Mouse (Mus musculus): Measurements from ENCODE around the gene Acot6.
"Not testable (repeated sequence)": the region's sequence is repeated elsewhere in the genome, so short reads cannot be mapped to it uniquely, and the experiment has no call there.

DNA sequence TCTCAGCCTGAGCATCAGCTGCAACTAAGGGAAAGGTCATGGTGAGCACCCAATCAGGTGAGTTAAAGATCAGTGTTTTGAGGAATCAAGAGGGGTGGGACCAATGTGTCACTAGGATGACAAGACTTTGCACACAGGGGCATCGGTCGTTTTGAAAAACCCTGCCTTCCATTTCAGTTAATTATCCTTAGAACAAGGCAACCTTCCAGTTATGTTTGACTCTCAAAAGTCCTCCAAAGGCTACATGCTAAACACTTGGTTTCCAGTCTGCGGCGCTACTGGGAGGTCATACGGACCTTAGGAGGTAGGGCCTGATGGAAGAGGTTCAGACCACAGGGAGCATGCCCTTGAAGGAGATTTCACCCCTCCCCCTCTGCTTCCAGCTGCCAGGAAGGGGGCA lies 49.7 kb upstream of the Acot6 start:
- not testable (repeated sequence) for TF ChIP-seq POLR2A (IDR thresholded peaks at IDR 0.05; ENCODE audit: control insufficient read depth, extremely low read depth, insufficient read depth, low read length, poor library complexity); CTCF (IDR thresholded peaks at IDR 0.05; ENCODE audit: borderline replicate concordance, control insufficient read depth, extremely low read depth, insufficient read depth, low read length, poor library complexity)
